Mouse (Mus musculus): Measurements from ENCODE around the gene Pak1ip1.
"Not testable (repeated sequence)": the region's sequence is repeated elsewhere in the genome, so short reads cannot be mapped to it uniquely, and the experiment has no call there.

- TF ChIP-seq CTCF, EP300 (IDR thresholded peaks at IDR 0.05; ENCODE audit: low read depth): not testable (repeated sequence)
Observed at GRCm38 (mm10) chr13:40998537-40998936, 2.3 kb upstream of the Pak1ip1 start.
